In the genomic region with DNA sequence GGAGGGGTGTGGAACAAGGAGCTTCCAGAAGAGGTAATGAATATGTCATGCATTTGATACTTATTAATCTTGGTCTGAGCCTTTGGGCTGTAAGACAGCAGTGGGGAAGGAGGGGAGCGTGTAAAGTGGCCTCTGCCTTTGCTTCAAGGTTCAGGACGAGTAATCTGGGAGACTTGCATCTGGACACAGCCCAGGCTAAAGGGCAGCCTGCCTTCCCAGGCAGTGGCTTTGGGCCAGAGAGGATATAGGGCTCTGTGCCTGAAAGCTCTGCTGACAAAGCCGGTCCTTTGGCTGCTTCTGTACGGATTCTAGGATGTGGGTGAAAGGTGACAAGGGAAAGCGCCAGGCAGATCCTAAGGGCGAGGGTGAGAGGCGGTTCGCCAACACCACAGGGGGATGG, we compare ENCODE assay signal across 9 mouse cellular contexts. TPM values are rescaled to one million over a fixed set of nuclear protein-coding genes. Genes with fewer than 3 reads are reported as not detected.
DNase-seq lines count a peak whose midpoint lies in the region; TF ChIP-seq lines count a peak whose summit lies in the region.
"Had no signal": no experiment of that assay in that cellular context is flagged by ENCODE, and none has a peak within 500 bp of the region (broad histone marks: within the 10 kb centered on the region; RNA-seq: fewer than 3 reads in every experiment).

No protein-coding gene starts in this region.

- TF ChIP-seq CTCF in left cerebral cortex, adult 2 months (IDR thresholded peaks at IDR 0.05) = no peak

- no peak overlapping the region for H3K4me3 ChIP-seq in left cerebral cortex, adult 2 months
- H3K4me3 ChIP-seq: erythroblast, embryonic 14.5 days had no signal

- peak; percentile 19 for DNase-seq in lung, postnatal 36 days
- no peak for DNase-seq in lung, postnatal 25 days (ENCODE audit: low spot score)
- peak; percentile 53 for DNase-seq in gastrocnemius, postnatal 14 days
- peak; percentile 94 to 96 for DNase-seq in kidney, adult 8-10 months
- DNase-seq in testis, postnatal 14 days (ENCODE audit: low spot score) = peak; percentile 60
- no peak for DNase-seq in yolk sac, embryonic 10.5 days (ENCODE audit: low spot score)
- no peak for DNase-seq in left cerebral cortex, adult 2 months (ENCODE audit: extremely low spot score in 1 of 2, low spot score in 2 of 2)
- DNase-seq: cerebellum, adult 9-10 months had no signal

- no peak overlapping the region for H3K27ac ChIP-seq in left cerebral cortex, adult 2 months

- intact Hi-C loops in gastrocnemius, postnatal 14 days (cut with DNase I; ENCODE audit: low total_unique reads) = no loop called here
- intact Hi-C loops in left cerebral cortex, adult 2 months (cut with DNase I) = no loop called here

RNA-seq across cellular contexts. Expression of a gene that starts 1.9 kb away (rescaled TPM):
- 1 to 10 TPM in 1 of 2 experiments, under 1 TPM in 1; 0.49 to 4.4 TPM for total RNA-seq in gastrocnemius, postnatal 14 days (2021)
- not detected for total RNA-seq in left cerebral cortex, adult 2 months (2021)

RNA-seq across cellular contexts. Expression of a gene that starts 8.4 kb away (rescaled TPM):
- 1 to 10 TPM; 4.9 to 5.4 TPM for total RNA-seq in gastrocnemius, postnatal 14 days (2021)
- total RNA-seq in left cerebral cortex, adult 2 months (2021) = 10 to 100 TPM; 10.1 to 11.5 TPM

RNA-seq across cellular contexts. Expression of a gene that starts 8.4 kb away (rescaled TPM):
- total RNA-seq in gastrocnemius, postnatal 14 days (2021) = not detected
- total RNA-seq in left cerebral cortex, adult 2 months (2021) = under 1 TPM in 1 of 2 experiments, not detected in 1; 0.35 TPM

RNA-seq across cellular contexts. Expression of a gene that starts 19.0 kb away (rescaled TPM):
- 1 to 10 TPM; 1.2 to 1.5 TPM for total RNA-seq in gastrocnemius, postnatal 14 days (2021)
- total RNA-seq in left cerebral cortex, adult 2 months (2021) = 1 to 10 TPM; 1.4 to 1.7 TPM

RNA-seq across cellular contexts. Expression of a gene that starts 59.0 kb away (rescaled TPM):
- total RNA-seq in gastrocnemius, postnatal 14 days (2021) = not detected
- under 1 TPM in 1 of 2 experiments, not detected in 1; 0.27 TPM for total RNA-seq in left cerebral cortex, adult 2 months (2021)

Comparison
In these comparisons a context has a peak if more than half of its experiments do, and no peak if none do; other contexts are left out.
1. DNase-seq: peak in lung, postnatal 36 days (single experiment), gastrocnemius, postnatal 14 days (single experiment), kidney, adult 8-10 months (2 of 2) and testis, postnatal 14 days (single experiment); none in lung, postnatal 25 days (single experiment), yolk sac, embryonic 10.5 days (single experiment) and left cerebral cortex, adult 2 months (0 of 2).